Mouse (Mus musculus) spleen, embryonic (tissue): ENCODE results near the gene Trpm6.

Experiments
- CTCF ChIA-PET: fragments of 350-600 bp; sonication (Branson Sonifier 250); formaldehyde crosslinking; loops from one replicate; lab custom pipeline; 2022; lab: Charles Lee

Gene Trpm6

DNA sequence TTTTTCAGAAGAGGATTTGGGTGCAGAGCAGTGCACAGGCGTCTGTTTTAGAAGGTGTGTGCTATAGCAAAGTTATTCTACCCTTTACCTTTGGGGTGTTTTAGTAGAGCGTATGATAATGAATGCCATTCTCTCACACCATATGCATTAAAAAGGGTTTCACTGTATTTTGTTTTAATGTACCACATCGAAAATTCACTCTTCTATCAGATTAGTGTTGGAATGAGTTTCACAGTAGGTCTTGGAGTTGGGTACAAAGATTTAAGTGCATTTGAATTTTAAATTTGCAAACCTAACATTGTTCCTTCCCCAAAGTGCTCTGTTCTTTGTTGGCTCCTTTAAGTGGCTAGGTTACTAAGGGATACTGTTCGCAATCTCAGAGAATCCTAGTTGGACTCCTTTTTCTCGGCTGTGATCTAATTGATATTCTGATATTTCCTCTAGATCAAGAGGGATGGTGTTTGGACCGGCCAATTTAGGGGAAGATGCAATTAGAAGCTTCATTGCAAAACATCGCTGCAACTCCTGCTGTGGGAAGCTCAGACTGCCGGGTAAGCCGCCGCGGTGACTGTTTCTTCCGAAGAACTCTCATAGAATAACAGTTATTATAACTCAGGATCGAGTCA, 138.8 kb downstream of the Trpm6 start:
- CTCF ChIA-PET: no interaction called here

DNA sequence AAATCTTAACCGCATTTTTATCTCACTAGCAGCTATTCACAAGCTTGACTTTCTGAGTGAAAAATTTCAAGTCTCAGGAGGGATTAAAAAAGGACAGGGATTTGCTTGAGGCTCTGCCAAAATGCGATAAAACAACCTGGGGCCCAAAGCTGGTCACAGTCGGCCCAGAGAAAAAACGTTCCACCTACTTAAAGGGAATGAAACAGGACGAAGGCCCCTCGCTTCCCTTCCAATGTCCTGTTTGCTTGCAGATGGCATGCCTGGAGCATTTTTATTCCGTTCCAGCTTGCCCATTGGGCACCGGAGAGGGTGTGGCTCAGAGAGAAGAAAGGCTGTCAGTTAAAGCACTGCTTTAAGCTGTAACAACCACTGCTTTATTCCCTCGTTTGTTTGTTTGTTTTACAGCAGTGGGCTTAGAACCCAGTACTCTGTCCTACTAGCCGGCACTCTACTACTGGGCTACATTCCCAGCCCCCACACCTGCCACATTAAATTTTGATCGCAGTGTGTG, 139.4 kb downstream of the Trpm6 start:
- CTCF ChIA-PET: no interaction called here

DNA sequence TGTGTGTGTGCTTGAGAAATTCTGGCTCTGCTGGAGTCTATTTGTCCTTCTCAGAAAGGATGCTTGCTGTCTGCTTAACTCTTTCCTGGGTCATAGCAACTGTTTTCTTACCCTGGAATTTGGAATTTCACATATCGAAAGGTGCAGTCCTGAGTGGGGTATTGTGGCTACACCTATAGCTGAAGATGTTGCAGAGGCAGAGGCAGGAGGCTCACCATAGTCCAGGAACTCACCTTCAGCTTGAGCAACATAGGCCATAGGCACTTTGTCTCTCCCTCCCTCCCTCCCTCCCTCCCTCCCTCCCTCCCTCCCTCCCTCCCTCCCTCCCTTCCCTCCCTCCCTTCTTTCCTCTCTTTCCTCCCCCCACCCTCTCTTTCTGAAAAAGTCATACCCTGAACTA, 139.8 kb downstream of the Trpm6 start:
- CTCF ChIA-PET: no interaction called here

DNA sequence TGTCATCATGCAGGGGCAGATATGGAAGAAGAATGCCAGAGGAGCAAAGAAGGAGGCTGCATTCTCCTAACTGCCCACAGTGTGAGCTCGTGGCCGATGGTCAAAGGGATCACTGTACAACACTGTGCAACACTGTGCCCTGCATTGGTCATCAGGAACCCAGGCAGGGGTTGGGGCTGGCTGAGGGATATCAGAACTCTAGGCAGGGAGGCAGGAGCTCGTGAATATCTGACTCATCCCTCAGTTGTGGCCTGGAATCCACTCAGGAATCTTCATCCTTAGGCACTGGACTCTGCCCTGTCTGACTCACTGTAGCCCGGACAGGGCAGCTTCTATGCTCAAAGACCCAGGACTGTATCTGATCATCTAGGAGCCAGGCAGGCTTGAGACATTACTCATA, 140.4 kb downstream of the Trpm6 start:
- CTCF ChIA-PET: no interaction called here

DNA sequence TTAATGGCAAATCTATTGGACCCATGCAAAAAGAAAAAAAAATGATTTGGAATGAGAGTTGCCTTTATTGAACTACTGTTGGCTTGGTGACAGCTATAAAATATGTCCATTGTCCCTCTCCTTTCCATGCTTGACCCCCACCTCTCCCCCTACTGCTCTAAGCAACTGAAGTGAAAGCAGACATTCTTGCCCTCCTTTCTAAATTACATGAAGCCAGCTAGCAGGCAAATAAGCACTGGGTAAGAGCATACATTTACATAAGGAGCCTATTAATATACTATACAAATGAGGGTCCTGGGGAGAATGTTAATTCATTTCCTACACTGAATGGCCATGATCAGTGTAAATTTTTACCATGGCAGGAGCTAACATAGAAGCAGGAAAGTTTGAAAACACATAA, 148.5 kb downstream of the Trpm6 start:
- CTCF ChIA-PET: no interaction called here

DNA sequence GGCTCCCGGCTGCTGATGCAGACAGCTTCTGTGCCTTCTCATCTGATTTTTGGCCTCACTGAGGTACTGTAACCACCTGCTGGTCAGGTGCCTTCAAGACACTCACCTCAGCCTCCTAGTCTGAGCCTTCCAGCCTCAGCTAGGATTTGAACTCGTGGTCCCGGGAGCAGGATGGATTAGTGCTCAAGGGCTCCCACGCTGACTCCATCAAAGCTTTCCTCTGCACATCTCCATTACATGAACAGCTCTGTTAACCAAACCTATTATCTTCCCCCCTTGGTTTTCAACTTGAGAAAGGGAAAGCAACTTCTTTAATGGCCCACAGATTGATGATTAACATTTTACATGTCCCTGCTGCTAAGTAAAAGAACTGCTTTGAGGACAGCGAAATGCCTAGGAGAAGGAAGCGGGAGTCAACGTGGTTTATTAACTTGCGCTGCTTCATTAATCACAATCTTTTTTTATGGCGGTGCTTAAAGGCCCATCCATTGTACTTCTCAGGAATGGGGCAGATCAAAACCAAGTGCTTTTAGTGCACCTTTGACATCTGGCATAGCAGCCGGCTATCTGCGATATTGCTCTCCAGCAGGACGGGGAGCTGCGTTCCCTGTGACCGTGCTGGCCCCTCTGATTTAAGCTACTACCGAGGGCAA, 152.4 kb downstream of the Trpm6 start:
- CTCF ChIA-PET: no interaction called here

DNA sequence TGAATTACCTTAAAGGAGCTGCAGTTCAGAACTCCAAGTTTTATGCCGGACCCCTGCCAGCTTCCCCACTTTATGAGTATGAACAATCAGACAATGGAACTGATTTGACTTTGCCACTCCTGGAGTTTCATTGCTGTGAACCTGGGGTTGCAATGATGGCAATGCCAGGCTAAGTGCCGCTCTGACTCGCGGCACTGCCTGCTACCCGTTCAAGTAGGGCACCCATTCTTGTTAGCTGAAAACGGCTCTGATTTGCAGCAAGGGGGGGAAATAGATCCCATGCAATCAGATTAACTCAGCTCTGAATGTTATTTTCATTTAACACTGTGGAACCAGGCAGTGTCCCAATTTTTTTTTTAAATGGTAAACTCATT, 152.9 kb downstream of the Trpm6 start:
- CTCF ChIA-PET: no interaction called here

DNA sequence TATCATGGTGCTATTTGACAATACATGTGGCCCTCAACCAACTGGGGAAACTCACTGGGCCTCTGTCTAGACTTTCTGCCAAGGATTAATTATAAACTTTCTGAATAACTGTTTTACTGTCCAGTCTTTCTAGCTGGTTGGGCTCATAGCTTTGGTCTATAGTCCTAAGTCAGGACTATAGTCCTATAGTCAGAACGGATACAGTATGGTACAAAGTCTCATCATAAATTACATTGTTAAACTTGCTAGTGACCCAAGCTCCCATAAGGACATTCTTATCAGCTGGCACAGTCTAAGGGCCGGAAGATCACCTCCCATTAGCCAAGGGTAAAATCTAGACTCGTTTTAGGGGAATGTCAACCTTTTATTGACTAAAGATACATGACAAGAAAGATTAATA, 155.7 kb downstream of the Trpm6 start:
- CTCF ChIA-PET: no interaction called here

DNA sequence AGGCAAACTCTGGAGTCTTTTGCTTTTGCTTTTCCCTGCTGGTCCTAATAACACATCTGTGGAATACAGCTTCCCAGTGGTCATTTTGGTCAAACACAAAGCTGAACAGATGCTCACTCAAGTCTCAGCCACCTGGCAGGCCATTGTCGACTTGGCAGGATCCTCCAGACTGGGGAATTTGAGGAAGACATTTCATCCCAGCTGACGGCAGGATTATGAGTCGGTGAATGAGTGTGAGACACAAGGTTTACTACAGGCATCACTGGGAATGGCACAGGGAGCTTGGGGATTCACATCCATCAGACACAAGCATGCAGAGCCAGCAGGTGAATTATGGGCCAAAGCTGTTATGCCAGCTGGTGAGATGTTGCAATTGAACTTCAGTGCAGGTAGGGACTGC, 159.9 kb downstream of the Trpm6 start:
- CTCF ChIA-PET: no interaction called here

DNA sequence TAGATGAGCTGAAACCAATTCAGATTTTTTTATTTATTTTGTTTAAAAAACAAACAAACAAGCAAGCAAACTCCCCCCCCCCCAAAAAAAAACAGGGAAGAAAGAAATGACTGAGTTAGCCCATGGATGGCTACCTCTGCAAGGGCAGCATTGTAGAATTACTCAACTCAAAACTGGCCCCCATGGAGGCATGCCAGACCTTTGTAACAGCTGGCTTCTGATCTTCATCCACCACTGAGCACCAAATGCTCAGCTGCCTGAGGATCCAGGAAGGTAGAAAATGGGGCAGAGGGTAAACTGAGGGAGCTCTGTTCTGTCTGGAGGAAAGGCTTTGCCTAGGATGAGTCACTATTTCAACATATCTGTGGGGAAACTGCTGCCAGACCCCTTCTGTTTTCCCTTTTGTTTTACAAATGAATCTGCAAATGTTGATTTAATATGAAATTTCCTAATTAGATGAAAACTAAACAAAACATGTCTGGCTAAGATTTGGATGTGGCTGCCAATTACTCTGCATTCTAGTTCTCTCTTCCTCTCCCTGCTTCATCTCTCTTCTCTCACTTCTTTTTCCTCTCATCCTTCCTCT, 162.1 kb downstream of the Trpm6 start:
- CTCF ChIA-PET: no interaction called here

DNA sequence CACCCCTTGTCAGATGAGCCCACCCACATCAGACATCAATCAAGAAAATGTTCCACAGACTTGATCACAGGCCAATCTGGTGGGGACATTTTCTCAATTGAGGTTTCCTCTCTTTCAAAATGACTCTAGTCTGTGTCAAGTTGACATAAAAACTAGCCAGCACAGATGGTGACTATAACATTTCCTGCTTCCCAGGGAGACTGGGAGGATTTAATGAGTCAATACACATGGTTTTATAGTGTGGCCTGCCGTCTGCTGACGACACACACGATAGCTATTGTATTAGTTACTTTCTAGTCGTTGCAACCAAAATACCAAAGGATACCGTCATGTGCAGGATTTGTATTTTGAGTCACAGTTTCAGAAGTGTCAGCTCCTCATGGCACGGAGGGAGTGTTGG, 191.6 kb downstream of the Trpm6 start:
- CTCF ChIA-PET: no interaction called here
